Comparison of ENCODE assay signal across 7 mouse cellular contexts in the genomic region with DNA sequence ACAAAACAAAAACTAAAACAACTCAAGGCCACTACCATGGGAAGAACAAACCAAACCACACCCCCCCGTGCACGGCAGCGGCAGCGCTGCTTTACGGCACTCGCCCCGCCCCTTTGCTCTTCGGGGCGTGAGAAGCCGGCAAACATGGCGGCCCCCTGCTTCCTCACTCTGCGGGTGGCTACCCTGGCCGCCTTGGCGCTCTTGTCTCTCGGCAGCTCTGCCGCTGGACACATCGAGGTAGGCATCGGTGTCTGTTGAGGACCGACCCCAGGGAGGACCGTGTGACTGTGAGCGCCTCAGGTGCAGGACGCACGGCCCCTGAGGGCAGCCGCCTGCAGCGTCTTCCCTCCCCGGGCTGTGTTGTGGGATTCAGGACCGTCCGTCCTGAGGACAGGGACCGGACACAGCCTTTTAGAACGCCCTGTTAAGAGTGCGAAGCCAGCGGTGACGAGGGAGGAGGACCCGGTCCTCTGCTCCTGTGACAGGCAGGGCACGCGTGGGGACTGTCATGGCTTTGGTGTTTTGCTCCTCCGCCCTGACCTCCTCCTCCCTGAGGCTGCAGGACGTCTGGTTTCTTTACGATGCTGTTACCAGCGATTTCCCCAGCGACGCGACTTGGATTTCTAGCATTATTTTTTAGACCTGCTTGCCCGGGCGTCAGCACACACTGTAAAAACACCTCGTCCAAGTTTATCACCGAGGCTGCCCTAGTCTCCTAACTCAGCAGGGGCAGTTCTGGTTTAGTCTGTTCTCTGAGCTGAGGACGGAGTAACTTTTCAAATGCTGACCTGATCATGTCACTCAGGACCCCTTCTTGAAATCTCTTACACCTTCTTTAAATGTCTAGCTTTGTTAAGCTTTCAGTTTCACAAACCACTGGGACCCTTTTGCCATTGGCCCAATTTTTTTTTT. TPM values are rescaled to one million over a fixed set of nuclear protein-coding genes. Genes with fewer than 3 reads are reported as not detected.
DNase-seq lines count a peak whose midpoint lies in the region; ATAC-seq and TF ChIP-seq lines count a peak whose summit lies in the region.

Gene Pigk (plus strand): TSS at position 110 of the 912 bp plus-strand sequence.

- WGBS in embryonic facial prominence, embryonic 11.5 days, result under 1% methylated on average over 48 of the region's 48 CpGs
- WGBS in kidney, adult 2 months, result under 1% methylated on average over 48 of the region's 48 CpGs
- WGBS in limb, embryonic 12.5 days, result under 1% methylated on average over 48 of the region's 48 CpGs
- WGBS in midbrain, embryonic 15.5 days, result under 1% methylated on average over 48 of the region's 48 CpGs
- under 1% methylated on average over 48 of the region's 48 CpGs for WGBS in spleen, adult 2 months

- peak; percentile 17 for TF ChIP-seq POLR2A in kidney, adult 2 months (IDR thresholded peaks at IDR 0.05; ENCODE audit: low read depth, low read length)
- peak; percentile 29; the same call in 1 of the 2 replicates for TF ChIP-seq POLR2A in spleen, adult 2 months (IDR thresholded peaks at IDR 0.05; ENCODE audit: low read depth, low read length)

- peak; percentile 88 for ATAC-seq in embryonic facial prominence, embryonic 11.5 days (replicated peaks; ENCODE audit: insufficient number of reproducible peaks, low FRiP score, low TSS enrichment, low read depth)
- ATAC-seq in limb, embryonic 12.5 days (ENCODE audit: insufficient number of reproducible peaks, insufficient read depth, low FRiP score, low TSS enrichment, low read depth), result peak; percentile 84
- ATAC-seq in midbrain, embryonic 15.5 days (replicated peaks), result peak; percentile 95

- no peaks in the 10 kb centered on the region for H3K27me3 ChIP-seq in embryonic facial prominence, embryonic 11.5 days (ENCODE audit: control insufficient read depth, insufficient read depth, low read length)
- no peaks in the 10 kb centered on the region for H3K27me3 ChIP-seq in kidney, adult 2 months (replicated peaks; ENCODE audit: control insufficient read depth, insufficient read depth, low read length)
- no peaks in the 10 kb centered on the region for H3K27me3 ChIP-seq in limb, embryonic 12.5 days
- H3K27me3 ChIP-seq in midbrain, embryonic 15.5 days (replicated peaks), result no peaks in the 10 kb centered on the region
- peaks cover 2% of the 10 kb centered on the region; the same call in 1 of the 2 replicates for H3K27me3 ChIP-seq in spleen, adult 2 months (ENCODE audit: control insufficient read depth, insufficient read depth, low read length)

- H3K4me1 ChIP-seq in embryonic facial prominence, embryonic 11.5 days (ENCODE audit: control insufficient read depth, insufficient read depth, low read length), result no peaks in the 10 kb centered on the region
- no peaks in the 10 kb centered on the region for H3K4me1 ChIP-seq in kidney, adult 2 months (ENCODE audit: control insufficient read depth, insufficient read depth, low read length)
- H3K4me1 ChIP-seq in limb, embryonic 12.5 days (replicated peaks), result peaks cover 8% of the 10 kb centered on the region
- peaks cover 11% of the 10 kb centered on the region for H3K4me1 ChIP-seq in midbrain, embryonic 15.5 days
- H3K4me1 ChIP-seq in spleen, adult 2 months (ENCODE audit: control insufficient read depth, insufficient read depth, insufficient read length), result no peaks in the 10 kb centered on the region; the same call in 1 of the 2 replicates

- DNase-seq in adrenal gland, postnatal 14 days, result peak; percentile 96
- peak; percentile 93 for DNase-seq in embryonic facial prominence, embryonic 11.5 days (ENCODE audit: low spot score)
- DNase-seq in heart, adult 11 months, result peak; percentile 99
- DNase-seq in kidney, adult 2 months, result peak; percentile 94
- DNase-seq in spleen, adult 2 months (ENCODE audit: low read depth in 1 of 2, low spot score in 2 of 2), result peak; percentile 80 to 90

- no peak within 1 kb of the TSS for H3K27ac ChIP-seq in embryonic facial prominence, embryonic 11.5 days (replicated peaks; ENCODE audit: low read depth, low read length)
- no peak within 1 kb of the TSS for H3K27ac ChIP-seq in kidney, adult 2 months (ENCODE audit: insufficient read depth, low read depth, low read length)
- H3K27ac ChIP-seq in limb, embryonic 12.5 days, result peak within 1 kb of the TSS; percentile 66
- H3K27ac ChIP-seq in midbrain, embryonic 15.5 days, result peak within 1 kb of the TSS; percentile 44
- no peak within 1 kb of the TSS for H3K27ac ChIP-seq in spleen, adult 2 months (ENCODE audit: insufficient read depth, low read length)

- H3K4me3 ChIP-seq in embryonic facial prominence, embryonic 11.5 days (ENCODE audit: low read depth, low read length), result peak within 1 kb of the TSS; percentile 91
- peak within 1 kb of the TSS; percentile 89 for H3K4me3 ChIP-seq in kidney, adult 2 months (ENCODE audit: insufficient read depth, low read depth, low read length)
- peak within 1 kb of the TSS; percentile 94 for H3K4me3 ChIP-seq in limb, embryonic 12.5 days (replicated peaks)
- peak within 1 kb of the TSS; percentile 55 for H3K4me3 ChIP-seq in midbrain, embryonic 15.5 days
- peak within 1 kb of the TSS; percentile 91 for H3K4me3 ChIP-seq in spleen, adult 2 months (ENCODE audit: extremely low read depth, insufficient read depth, insufficient read length)

- H3K36me3 ChIP-seq in embryonic facial prominence, embryonic 11.5 days (replicated peaks; ENCODE audit: control insufficient read depth, insufficient read depth, low read depth, low read length), result no peaks in the 10 kb centered on the region
- no peaks in the 10 kb centered on the region for H3K36me3 ChIP-seq in kidney, adult 2 months (ENCODE audit: control insufficient read depth, insufficient read depth, low read length)
- H3K36me3 ChIP-seq in limb, embryonic 12.5 days, result peaks cover 9% of the 10 kb centered on the region; the same call in 1 of the 2 replicates
- H3K36me3 ChIP-seq in midbrain, embryonic 15.5 days (replicated peaks), result no peaks in the 10 kb centered on the region
- H3K36me3 ChIP-seq in spleen, adult 2 months (ENCODE audit: control insufficient read depth, insufficient read depth, low read length), result no peaks in the 10 kb centered on the region

- H3K9ac ChIP-seq in embryonic facial prominence, embryonic 11.5 days (replicated peaks; ENCODE audit: low read length), result peak within 1 kb of the TSS; percentile 72
- H3K9ac ChIP-seq in limb, embryonic 12.5 days (replicated peaks), result peak within 1 kb of the TSS; percentile 83
- H3K9ac ChIP-seq in midbrain, embryonic 15.5 days, result peak within 1 kb of the TSS; percentile 65

- peak within 1 kb of the TSS; percentile 65 for H3K4me2 ChIP-seq in embryonic facial prominence, embryonic 11.5 days (ENCODE audit: low read depth, low read length)
- peak within 1 kb of the TSS; percentile 75 for H3K4me2 ChIP-seq in limb, embryonic 12.5 days
- H3K4me2 ChIP-seq in midbrain, embryonic 15.5 days, result peak within 1 kb of the TSS; percentile 69

- TF ChIP-seq CTCF in kidney, adult 2 months (conservative IDR thresholded peaks at IDR 0.05; ENCODE audit: insufficient read depth, insufficient read length, low read depth, low read length), result no peak
- TF ChIP-seq CTCF in spleen, adult 2 months (IDR thresholded peaks at IDR 0.05; ENCODE audit: extremely low read depth, insufficient read depth, insufficient read length, insufficient replicate concordance), result no peak

- H3K9me3 ChIP-seq in embryonic facial prominence, embryonic 11.5 days (replicated peaks; ENCODE audit: control insufficient read depth, low read length), result no peaks in the 10 kb centered on the region
- no peaks in the 10 kb centered on the region for H3K9me3 ChIP-seq in limb, embryonic 12.5 days
- H3K9me3 ChIP-seq in midbrain, embryonic 15.5 days, result no peaks in the 10 kb centered on the region

RNA-seq across cellular contexts. Expression of gene Pigk, which starts in this region (rescaled TPM):
- 46.9 and 56.1 TPM in 2 replicates for total RNA-seq in adrenal gland, postnatal 14 days (2021)
- polyA plus RNA-seq in embryonic facial prominence, embryonic 11.5 days (2014; fragmentation: Nextera tagmentation; extraction: Ambion mirVana), result 43.4 and 49.1 TPM in 2 replicates
- polyA plus RNA-seq in kidney, adult 2 months (2012; rRNA removed), result 13.4 and 14.9 TPM in 2 replicates
- 46.2 and 49.4 TPM in 2 replicates for polyA plus RNA-seq in limb, embryonic 12.5 days (2016; fragmentation: Nextera tagmentation; extraction: Ambion mirVana)
- 49.1 and 53.0 TPM in 2 replicates for polyA plus RNA-seq in midbrain, embryonic 15.5 days (2015; fragmentation: Nextera tagmentation; extraction: Ambion mirVana)
- 5.8 and 6.6 TPM in 2 replicates for polyA plus RNA-seq in spleen, adult 2 months (2012; rRNA removed)

Comparison
In these comparisons a context has a peak if more than half of its experiments do, and no peak if none do; other contexts are left out.
1. H3K27ac ChIP-seq: peak in limb, embryonic 12.5 days (single experiment) and midbrain, embryonic 15.5 days (single experiment); none in embryonic facial prominence, embryonic 11.5 days (single experiment), kidney, adult 2 months (single experiment) and spleen, adult 2 months (single experiment).
2. Peak in every context shown above with its lines, with median percentiles within 50 percentile points of each other: DNase-seq, ATAC-seq, H3K4me2 ChIP-seq, H3K4me3 ChIP-seq and H3K9ac ChIP-seq.